Mouse (Mus musculus): ENCODE measurements around the gene Olfr1502.
"Not testable (repeated sequence)": the region's sequence is repeated elsewhere in the genome, so short reads cannot be mapped to it uniquely, and the experiment has no call there.

Gene Olfr1502

GRCm38 (mm10) chr19:13861495-13861894 lies at the start of gene Olfr1502:
TSS of gene Olfr1502 (plus strand) at chr19:13861795.
- no peak for DNase-seq (ENCODE audit: low spot score)

- no peak for DNase-seq (ENCODE audit: low spot score)
These were observed 48.8 kb upstream of the Olfr1502 start for GRCm38 (mm10) chr19:13812823-13813222.

- peak; percentile 6 for DNase-seq (ENCODE audit: low spot score)
These were observed 42.8 kb upstream of the Olfr1502 start for GRCm38 (mm10) chr19:13818827-13819226.

GRCm38 (mm10) chr19:13819347-13819746 lies 42.2 kb upstream of the Olfr1502 start, which contains the start of gene Olfr1499:
TSS of gene Olfr1499 (minus strand) at chr19:13819447.
- no peak for DNase-seq (ENCODE audit: low spot score)

- DNase-seq (ENCODE audit: low spot score), result no peak
These were observed 40.7 kb upstream of the Olfr1502 start for GRCm38 (mm10) chr19:13820847-13821246.

- no peak for DNase-seq (ENCODE audit: low spot score)
These were observed 33.1 kb upstream of the Olfr1502 start for GRCm38 (mm10) chr19:13828447-13828846.

- DNase-seq (ENCODE audit: low spot score), result no peak
These were observed 31.2 kb upstream of the Olfr1502 start, which contains the start of gene Olfr1500 for GRCm38 (mm10) chr19:13830388-13830787. TSS of gene Olfr1500 (minus strand) at chr19:13830488.

- DNase-seq (ENCODE audit: low spot score), result not testable (repeated sequence)
These were observed 11.0 kb upstream of the Olfr1502 start, which contains the start of gene Olfr1501 for GRCm38 (mm10) chr19:13850592-13850991. TSS of gene Olfr1501 (minus strand) at chr19:13850692.

- no peak for DNase-seq (ENCODE audit: low spot score)
These were observed 36.2 kb downstream of the Olfr1502 start, which contains the start of gene Olfr1504 for GRCm38 (mm10) chr19:13897828-13898227. TSS of gene Olfr1504 (minus strand) at chr19:13897928.

All from embryo, embryonic 10 days (tissue).